Mouse (Mus musculus) CD4-positive helper T cell, adult 2 months (primary cell): ENCODE measurements at regions not wholly inside any gene's neighbourhood (a gene's known extent, or its start where the extent isn't known, plus 50 kb on each side); places are given as distances from the start of the nearest gene placed in this dataset.
"Not testable (repeated sequence)": the region's sequence is repeated elsewhere in the genome, so short reads cannot be mapped to it uniquely, and the experiment has no call there.

ENCODE experiments used
- DNase-seq: peaks from one replicate; pipeline ENCODE4 v3.0.0-alpha.2; 2012; ENCODE audit warnings: low read depth, missing footprints, low spot score

DNA sequence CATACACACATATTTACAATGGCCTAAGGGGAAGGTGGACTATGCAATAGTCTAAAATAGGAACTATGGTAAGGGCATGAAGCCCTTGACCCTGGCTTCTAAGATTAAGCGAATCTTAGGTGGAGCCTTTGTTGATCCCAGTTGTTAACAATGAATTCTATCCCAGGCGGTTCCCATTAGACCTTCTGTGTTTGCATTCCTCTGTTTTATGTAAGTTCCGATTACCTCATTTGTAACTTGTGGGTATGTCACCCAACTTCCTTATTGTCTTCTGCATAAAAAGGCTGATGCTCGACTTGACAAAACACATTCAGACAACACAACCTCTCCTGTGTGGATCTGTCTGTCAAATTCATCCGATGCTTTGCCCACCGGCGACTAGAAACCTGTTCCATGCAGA is 335.6 kb downstream of the Gm11232 start:
- DNase-seq, result not testable (repeated sequence)

DNA sequence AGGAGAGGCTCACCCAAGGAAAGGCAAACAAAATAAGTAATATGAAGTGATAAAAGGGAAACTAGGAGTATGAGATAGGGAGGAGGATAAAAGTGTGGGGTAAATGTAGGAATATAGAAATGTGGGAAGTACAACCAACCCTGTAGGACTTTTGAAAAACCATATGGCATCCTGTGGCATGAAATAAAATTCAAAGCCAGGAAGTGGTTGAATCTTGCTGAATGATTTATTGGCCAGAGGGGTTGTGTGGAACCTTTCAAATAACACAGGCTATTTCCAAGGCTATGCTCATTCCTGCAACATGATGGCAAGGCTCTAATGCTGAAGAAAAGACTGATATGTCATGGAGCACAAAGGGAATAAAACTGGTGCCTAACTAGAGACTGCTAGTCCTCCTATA is 347.9 kb downstream of the Gm11232 start:
- DNase-seq, result no peak

DNA sequence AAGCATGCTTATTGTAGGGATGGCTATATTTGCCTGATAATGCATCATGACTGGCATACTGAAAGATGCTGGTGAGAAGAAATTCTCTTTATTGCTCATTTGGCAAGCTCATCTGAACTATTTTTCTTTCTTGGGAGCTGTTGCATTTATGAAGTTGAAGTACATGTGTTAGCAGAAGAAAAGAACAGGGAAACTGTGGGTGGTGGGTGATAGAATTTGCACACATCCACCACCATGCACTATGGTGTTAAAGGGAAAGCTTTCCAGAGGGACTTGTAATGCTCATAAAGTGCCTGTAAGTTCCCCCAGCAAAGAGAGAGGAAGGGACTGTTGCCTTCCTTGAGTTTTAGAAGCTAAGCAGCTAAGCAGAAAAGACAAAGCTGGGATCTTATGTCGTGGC is 367.3 kb downstream of the Gm11232 start:
- no peak for DNase-seq

DNA sequence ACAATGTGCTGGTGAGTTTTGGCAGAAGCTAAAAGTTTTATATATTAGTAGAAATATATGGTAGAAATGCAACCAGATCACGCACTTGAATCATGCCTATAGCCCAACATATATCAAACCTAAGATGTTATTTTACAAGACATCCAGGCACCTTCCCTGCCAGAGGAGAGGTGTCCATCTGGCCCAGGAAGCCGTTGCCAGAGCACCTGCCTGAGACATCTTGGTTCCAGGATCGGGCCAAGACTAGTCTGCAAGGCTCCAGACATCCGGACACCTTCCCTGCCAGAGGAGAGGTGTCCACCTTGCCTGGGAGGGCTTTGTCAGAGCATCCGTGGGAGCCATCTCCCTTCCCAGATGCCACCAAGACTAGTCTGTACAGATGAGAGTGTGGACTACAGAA is 388.5 kb downstream of the Gm11232 start:
- DNase-seq, result no peak

DNA sequence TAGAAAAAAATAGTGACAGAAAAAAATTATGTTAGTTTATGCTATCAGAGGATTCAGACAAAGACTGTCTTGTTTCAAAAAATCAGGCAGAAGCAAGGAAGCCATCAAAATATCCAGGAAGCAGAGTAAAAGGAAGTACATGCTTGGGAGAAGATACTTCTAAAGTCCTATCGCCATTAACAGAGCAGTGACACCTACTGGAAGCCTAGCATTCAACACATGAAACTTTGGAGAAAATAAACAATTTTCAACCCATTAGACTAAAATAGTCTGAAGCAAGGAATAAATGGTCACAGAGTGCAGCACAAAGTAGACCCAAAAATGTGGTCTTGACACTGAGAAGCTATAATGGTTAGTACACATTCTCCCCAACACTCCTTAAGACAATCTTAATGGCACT is 394.0 kb downstream of the Gm11232 start:
- no peak for DNase-seq

DNA sequence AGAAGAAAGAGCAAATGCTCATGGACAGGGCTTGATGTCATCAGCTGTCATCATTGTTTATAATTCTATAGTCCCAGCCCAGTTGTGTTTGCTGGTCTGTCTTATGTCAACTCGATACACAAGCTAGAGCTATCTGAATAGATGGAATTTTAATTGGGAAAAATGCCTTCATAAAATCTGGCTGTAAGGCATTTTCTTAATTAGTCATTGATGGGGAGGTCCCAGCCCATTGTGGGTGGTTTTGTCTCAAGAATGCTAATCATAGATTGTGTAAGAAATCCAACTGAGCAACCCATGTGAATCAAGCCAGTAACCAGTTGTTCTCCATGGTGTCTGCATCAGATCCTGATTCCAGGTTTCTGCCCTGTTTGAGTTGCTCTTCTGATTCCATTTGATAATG is 400.1 kb downstream of the Gm11232 start:
- no peak for DNase-seq

DNA sequence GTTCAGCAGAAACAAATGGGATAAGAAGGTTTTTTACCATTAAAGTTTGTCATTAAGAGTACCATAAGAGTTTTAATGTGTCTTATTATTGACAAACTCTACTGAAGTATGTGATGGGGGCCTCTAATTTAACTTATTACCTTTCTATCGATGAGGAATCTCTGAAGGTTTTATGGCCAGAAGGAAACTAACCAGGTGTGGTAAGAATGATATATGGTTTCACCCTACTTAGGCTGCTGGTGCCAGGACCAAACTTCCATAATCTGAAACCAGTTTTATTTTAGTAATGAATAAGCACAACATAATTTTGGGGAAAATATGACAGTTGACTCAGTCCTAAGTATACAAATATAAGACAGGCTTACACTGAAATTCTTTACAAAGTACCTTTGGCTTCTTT is 401.1 kb downstream of the Gm11232 start:
- DNase-seq, result no peak

DNA sequence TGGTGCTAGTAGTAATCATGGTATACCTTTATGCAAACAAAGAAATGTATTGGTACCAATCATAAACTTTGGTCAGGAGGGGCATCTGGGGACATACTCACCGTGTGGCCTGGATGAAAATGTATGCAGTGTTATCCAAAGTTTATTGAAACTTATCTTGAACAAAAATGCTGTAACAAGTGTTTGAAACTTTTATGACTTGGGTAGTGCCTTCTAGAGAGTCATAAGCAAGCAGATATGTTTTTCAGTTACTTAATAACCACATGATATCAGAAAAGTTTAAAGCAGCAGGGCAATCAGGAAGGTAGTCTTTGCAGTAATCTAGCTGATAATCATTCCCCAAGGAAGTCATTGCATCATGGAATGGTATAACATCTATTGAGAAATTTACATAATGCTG is 401.5 kb downstream of the Gm11232 start:
- no peak for DNase-seq

DNA sequence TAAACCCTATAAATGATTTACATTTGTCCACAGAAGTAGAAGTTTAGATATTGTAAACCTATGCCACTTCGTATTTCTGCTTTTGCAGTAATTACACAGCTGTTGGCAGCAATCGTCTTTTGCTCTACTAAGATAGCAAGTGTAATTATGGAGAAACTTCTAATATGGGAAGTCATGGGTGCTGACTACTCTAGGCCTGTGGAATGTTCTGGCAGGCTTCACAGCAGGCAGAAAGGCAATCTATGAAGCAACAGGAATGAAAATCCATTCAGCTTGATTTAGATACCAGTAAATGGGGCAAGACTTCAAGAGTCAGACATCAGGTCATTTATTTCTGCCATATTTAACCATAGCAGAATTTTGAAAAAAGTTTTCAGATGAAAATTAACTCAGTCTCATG is 405.9 kb downstream of the Gm11232 start:
- DNase-seq, result no peak

DNA sequence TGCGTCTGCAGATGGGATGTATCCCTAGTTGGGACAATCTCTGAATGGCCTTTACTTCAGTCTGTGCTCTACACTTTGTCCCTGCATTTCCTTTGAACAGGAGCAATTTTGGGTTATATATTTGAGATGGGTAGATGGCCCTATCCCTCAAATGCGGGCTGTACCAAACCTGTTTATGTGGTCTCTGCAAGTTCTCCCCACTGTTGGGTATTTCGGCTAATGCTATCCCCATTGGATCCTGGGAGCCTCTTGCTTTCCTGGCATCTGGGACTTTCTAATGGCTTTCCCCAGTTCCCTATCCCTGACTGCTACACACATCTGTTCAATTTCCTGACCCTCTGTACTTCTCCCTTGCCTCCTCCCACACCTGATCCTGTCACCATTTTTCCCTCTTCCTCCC is 414.7 kb downstream of the Gm11232 start:
- DNase-seq, result no peak

DNA sequence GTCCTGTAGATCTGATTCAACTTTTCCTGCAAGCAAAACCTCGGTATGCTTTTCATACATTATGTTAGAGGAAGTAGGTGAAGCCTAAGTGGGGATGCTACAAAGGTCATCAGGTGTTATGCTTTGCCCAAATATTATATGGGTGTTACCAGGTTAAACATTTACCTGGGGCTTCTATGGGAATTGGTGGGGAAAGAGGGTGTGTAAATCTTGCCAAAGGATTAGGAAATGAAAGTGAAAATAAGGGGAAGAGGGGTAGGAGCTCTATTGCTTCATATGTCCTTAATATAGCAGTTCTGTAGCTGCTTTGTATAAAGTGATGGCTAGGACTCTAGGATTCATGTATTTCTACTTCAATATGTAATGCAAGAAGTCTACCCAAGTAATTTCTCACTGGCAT is 419.2 kb downstream of the Gm11232 start:
- DNase-seq, result no peak

DNA sequence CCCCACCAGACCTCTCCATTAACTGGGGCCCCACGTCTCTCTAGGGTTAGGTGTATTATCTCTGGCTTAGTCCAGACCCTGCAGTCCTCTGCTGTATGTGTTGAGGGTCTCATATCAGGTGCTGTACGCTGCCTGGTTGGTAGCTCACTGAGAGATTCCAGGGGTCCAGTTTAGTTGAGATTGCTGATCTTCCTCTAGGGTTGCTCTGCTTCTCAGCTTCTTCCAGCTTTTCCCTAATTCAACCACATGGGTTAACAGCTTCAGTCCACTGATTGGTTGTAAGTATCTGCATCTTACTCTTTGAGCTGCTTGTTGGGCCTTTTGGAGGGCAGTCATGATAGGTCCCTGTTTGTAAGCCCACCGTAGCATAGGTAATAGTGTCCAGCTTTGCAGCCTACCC is 425.1 kb downstream of the Gm11232 start:
- DNase-seq, result no peak

DNA sequence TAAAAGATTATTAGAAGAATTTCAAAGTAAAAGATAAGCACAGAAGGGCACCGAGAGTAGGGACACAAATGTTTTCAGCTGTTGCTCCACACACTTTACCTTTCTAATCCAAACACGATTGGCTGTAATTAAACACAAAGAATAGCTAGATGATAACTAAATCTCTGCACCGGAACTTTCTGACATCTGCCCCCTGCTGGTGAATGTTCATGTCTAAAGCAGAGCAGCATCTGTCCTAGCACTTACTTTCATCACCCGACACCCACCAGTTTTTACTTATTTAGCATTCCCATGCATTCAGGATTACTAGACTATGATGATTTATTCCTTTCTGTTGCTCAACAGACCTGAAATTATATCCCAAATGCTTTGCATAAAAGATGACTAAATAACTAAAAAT is 425.7 kb downstream of the Gm11232 start:
- DNase-seq, result peak; percentile 10

DNA sequence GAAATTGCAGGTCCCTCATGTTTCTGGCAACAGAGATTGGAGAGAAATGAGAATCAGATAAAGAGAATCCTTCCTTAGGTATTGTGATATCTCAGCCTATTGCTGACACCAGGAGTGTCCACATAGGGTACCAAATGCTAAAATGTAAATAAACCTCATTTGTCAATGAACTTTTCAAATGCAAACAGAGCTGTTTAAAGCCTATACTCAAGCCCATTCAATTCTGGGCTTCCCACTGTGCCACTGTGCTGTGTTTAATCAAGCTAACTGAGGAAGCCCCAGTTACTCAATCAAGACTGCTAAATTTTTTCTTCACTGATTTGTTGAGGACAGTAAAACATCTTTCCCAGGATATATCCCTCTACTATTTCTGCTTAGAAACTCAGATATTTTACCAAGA is 441.2 kb downstream of the Gm11232 start:
- DNase-seq, result no peak

DNA sequence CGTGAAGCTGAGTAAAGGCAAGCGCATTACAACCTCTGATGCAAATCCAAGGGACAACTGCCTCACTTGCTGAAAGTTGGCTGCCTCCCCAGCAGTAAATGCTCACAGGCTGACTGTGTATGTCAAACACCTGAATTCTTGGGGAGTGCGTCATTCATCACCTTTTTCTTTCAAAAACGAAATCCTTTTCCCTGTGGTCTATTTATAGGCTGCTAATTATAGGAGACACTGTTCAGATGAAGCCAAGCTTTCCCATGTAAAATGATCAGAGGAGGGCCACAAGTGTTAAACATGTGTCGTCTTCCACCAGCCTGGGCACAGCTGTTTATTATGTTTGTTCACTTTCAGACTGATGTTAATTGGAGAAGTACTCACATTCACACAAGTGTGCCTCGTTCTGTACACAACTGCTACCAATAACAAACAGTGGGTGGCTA is 450.6 kb downstream of the Gm11232 start:
- DNase-seq, result no peak

DNA sequence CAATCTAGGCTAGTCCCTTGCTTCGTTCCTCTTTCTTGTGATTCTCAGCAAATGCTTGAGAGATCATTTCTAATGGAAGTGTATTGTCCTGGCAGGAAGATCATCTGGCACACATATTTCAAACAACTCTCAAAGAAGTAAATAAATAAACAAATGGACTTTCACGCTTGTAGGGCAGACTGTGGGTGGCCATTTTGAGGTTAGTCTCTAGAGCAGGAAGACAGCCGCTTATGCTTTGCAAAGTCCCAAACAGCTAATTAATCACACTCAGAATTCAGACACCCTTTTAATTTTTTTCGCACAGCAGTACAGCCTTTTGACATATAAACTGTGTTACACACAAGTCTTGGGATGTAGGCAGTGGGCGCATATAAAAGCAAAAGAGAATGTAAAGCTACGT is 451.1 kb downstream of the Gm11232 start:
- no peak for DNase-seq

DNA sequence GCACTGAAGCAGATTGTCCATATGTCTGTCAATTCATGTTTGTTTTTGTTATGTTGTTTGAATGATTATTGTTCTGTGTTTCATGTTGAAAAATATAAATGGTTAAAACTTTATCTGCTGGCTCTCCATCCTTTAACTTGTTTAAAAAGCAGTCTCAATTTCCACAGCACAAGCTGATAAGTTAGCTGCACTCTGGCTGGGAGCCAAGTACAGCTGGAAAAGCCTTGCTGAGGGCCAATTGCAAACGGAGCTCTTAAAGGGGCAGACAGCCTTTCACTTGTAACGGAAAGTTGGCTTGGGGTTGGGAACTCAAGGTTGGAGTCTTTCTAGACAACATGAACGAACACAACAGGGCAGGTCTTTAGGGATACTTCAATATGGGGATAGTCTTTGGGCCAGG is 462.0 kb downstream of the Gm11232 start:
- DNase-seq, result not testable (repeated sequence)

DNA sequence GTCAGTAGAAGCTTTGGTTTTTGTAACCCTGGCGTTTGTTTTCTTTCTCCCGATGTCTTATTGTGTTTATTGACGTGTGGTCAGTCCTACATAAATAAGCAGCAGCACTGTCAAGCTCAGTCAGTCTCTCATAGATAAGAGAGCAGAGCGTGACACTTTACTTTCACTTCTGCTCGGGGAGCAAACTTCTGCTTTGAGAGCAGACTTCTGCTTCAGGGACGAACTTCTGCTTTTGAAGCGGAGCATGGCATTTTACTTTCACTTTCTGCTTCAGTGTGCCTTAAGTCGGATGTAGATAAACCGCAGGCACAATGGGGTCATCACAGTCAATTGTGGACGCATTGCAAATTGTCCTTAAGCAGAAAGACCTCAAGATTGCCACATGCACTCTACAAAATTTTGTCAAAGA is 466.0 kb downstream of the Gm11232 start:
- DNase-seq, result peak; percentile 88

DNA sequence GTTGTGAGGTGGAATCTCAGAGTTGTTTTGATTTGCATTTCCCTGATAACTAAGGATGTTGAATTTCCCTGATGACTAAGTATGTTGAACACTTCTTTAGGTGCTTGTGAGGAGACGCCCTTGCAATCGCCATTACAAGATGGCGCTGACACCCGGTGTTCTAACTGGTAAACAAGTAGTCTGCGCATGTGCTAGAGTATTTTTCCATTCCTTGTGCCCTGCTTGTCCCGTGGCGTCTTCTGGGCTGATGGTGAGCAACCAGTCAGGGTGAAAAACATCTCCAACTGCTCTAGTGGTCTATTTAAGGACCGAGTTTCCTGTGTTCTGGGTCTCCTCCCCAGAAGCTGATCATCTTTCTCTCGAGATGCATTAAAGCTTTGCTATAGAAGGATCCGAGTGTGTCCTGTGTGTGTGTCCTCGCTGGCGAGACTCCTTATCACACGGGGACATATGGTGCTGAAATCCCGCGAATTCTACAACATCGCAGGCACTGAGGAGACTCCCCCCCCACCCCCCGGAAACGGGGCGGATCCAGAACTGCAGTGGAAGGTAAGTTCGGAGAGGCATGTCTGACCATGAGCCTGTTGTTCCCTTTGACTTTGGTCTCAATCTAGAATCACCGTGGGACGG is 466.5 kb downstream of the Gm11232 start:
- peak; percentile 86 for DNase-seq

DNA sequence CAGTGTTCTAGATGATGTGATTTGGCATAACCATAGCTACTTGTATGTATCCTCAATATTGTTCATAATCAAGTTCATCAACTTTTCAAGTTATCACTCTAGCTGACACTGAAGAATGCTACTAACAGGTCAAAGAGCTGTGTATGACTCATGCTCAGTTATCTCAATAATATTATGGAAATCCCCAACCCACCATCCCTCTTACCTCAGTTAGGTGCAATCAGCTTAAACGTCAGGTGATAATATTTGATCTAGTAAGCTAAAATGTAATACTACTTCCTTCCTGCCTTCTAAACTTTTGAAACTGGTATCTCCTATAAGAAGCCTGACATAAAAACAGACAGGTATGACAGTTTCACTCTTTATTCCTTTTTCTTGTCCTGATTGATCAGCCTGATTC is 474.6 kb downstream of the Gm11232 start:
- DNase-seq, result no peak

DNA sequence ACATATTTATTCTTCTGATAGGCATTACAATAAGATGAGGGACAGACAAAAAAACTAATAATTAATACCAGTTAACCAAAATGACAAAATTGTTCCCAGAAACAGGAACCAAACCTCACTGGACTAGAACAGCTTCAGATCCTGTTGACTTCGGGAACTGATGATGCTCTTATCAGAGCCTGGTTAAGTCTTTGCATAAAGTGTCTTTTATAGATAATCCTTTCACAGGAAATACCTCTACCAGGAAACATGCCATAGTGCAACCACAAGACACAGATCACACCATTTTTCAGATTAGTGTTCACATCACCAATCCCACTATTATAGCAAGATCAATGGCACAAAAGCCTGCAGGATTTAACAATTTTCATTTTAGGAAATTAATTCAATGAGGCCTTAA is 478.1 kb downstream of the Gm11232 start:
- DNase-seq, result no peak

DNA sequence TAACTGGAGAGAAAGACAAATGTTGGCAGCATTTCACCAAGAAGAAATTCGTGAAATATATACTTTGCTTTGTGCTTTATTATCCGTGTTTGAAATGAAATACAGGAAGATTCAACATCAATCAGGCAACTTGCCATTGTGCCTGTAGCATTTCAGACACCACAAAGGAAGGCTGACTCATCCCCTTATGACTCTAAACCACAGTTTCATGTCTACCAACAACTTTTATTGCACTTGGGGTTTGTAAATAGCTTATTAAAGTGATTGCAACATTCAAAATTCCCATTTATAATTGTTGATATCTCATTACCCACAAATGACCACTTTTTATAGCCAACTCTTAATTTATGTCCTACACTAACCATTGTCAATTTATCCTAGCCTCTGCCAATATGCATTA is 497.9 kb downstream of the Gm11232 start:
- no peak for DNase-seq

DNA sequence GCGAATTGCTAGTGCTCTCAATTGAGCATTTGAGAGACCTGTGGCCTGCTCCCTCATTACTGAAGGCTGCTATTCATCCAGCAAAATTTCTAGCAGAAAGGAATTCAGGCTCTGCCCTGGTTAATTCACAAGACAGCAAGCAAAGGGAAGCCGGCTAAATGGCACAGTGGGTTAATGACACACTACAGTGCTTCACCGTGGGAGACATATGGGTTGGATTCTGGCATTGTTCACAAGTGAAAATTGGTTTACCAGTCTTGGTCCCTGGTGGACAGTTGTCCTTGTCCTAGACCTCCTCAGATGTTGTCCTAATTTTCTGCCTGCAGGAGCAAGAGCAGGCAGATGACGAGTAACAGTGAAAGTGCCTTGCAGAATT is 527.3 kb downstream of the Gm11232 start:
- DNase-seq, result no peak

DNA sequence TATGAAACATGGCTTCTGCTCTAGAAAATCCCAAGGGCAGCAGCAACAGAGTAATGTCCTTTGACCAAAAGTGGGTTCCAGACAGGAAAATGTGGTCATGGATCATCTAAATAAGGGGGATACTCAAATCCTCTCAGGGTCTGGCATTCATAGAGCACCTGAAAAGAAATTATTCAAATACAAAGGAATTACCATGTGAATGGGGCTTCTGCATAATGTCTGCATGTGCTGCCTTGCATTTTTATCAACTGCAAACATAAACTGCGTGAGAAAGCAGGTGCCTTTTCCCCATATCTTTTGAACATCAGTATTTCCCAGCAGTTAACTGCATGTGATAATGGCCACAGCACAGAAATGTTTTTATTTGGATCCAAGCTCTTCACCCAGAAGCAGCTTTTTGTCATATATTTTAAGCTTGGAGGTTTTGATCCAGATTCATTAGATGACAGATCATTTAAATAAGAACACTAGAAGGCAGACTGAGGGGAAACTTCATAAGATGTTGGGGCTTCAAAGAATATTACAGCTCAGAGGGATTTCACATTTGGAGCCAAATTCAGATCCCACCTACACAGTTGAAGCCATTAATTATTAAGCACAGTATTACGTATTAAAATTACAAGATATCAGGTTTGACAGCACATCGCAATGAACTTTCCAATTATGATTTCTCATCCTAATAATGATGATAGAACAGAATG is 527.8 kb downstream of the Gm11232 start:
- DNase-seq, result no peak
